Mouse (Mus musculus): Measurements from ENCODE around the gene Abcb9. TPM values are rescaled to one million over a fixed set of nuclear protein-coding genes. Genes with fewer than 3 reads are reported as not detected.

The Abcb9 gene
- total RNA-seq (2021), result 10 to 100 TPM; 55.0 to 57.3 TPM
- long read RNA-seq, experiment 1, transcript Abcb9-201 (12 exons, 3,661 nt), result major isoform, 84 of 123 reads
- long read RNA-seq, experiment 1, partial matches to known transcripts, result 22 of 123 reads
- long read RNA-seq, experiment 1, other reads (novel, unspliced or antisense), result 16 of 123 reads
- long read RNA-seq, experiment 2, transcript Abcb9-201 (12 exons, 3,661 nt), result major isoform, 50 of 106 reads
- long read RNA-seq, experiment 2, partial matches to known transcripts, result 35 of 106 reads
- long read RNA-seq, experiment 2, other reads (novel, unspliced or antisense), result 19 of 106 reads

GRCm38 (mm10) chr5:124095596-124096232 lies at the start of gene Abcb9:
Gene Abcb9, minus strand, starts transcription at chr5:124095798.
- DNase-seq (ENCODE audit: extremely low spot score in 1 of 2, low spot score in 2 of 2), result peak; percentile 96 to 97
- Histone ChIP-seq H3K4me3 (peak within 1 kb of the TSS; percentile 57), H3K27ac (peak within 1 kb of the TSS; percentile 95)
- intact Hi-C loops (cut with DNase I), result no loop called here
- no peak for TF ChIP-seq CTCF (IDR thresholded peaks at IDR 0.05)

GRCm38 (mm10) chr5:124138066-124138465 lies 42.5 kb upstream of the Abcb9 start:
- no peak for DNase-seq (ENCODE audit: extremely low spot score in 1 of 2, low spot score in 2 of 2)
- no peak for TF ChIP-seq CTCF (IDR thresholded peaks at IDR 0.05)
- H3K27ac ChIP-seq, result no peak overlapping the region
- H3K4me3 ChIP-seq, result no peak overlapping the region
- intact Hi-C loops (cut with DNase I), result no loop called here

GRCm38 (mm10) chr5:124134261-124134660 lies 38.7 kb upstream of the Abcb9 start:
- intact Hi-C loops (cut with DNase I), result no loop called here
- H3K4me3 ChIP-seq, result no peak overlapping the region
- TF ChIP-seq CTCF (IDR thresholded peaks at IDR 0.05), result no peak
- no peak overlapping the region for H3K27ac ChIP-seq
- DNase-seq (ENCODE audit: extremely low spot score in 1 of 2, low spot score in 2 of 2), result no peak

GRCm38 (mm10) chr5:124125093-124125492 lies 29.5 kb upstream of the Abcb9 start:
- no peak overlapping the region for H3K27ac ChIP-seq
- TF ChIP-seq CTCF (IDR thresholded peaks at IDR 0.05), result no peak
- no peak overlapping the region for H3K4me3 ChIP-seq
- DNase-seq (ENCODE audit: extremely low spot score in 1 of 2, low spot score in 2 of 2), result no peak
- intact Hi-C loops (cut with DNase I), result no loop called here

GRCm38 (mm10) chr5:124122357-124122756 lies 26.8 kb upstream of the Abcb9 start:
- no peak for TF ChIP-seq CTCF (IDR thresholded peaks at IDR 0.05)
- Histone ChIP-seq H3K4me3 (no peak overlapping the region), H3K27ac (no peak overlapping the region)
- intact Hi-C loops (cut with DNase I), result no loop called here
- no peak for DNase-seq (ENCODE audit: extremely low spot score in 1 of 2, low spot score in 2 of 2)

GRCm38 (mm10) chr5:124119204-124119603 lies 23.6 kb upstream of the Abcb9 start:
- intact Hi-C loops (cut with DNase I), result no loop called here
- DNase-seq (ENCODE audit: extremely low spot score in 1 of 2, low spot score in 2 of 2), result no peak
- TF ChIP-seq CTCF (IDR thresholded peaks at IDR 0.05), result no peak
- H3K27ac ChIP-seq, result no peak overlapping the region; the same call in 1 of the 2 replicates
- H3K4me3 ChIP-seq, result no peak overlapping the region

- TF ChIP-seq CTCF (IDR thresholded peaks at IDR 0.05), result no peak
- intact Hi-C loops (cut with DNase I), result no loop called here
- Histone ChIP-seq H3K4me3 (peak within 1 kb of the TSS; percentile 90), H3K27ac (peak within 1 kb of the TSS; percentile 92)
- peak; percentile 75 to 79 for DNase-seq (ENCODE audit: extremely low spot score in 1 of 2, low spot score in 2 of 2)
These were observed 20.6 kb upstream of the Abcb9 start, which contains the start of gene Arl6ip4 for GRCm38 (mm10) chr5:124115990-124116845. Gene Arl6ip4, plus strand, starts transcription at chr5:124116089.

- peak overlapping the region; percentile 92 for H3K27ac ChIP-seq
- no peak for TF ChIP-seq CTCF (IDR thresholded peaks at IDR 0.05)
- H3K4me3 ChIP-seq, result peak overlapping the region; percentile 90
- intact Hi-C loops (cut with DNase I), result no loop called here
- no peak for DNase-seq (ENCODE audit: extremely low spot score in 1 of 2, low spot score in 2 of 2)
These were observed 19.9 kb upstream of the Abcb9 start for GRCm38 (mm10) chr5:124115531-124115930.

GRCm38 (mm10) chr5:124114276-124115025 lies 18.9 kb upstream of the Abcb9 start:
- H3K4me3 ChIP-seq, result no peak overlapping the region
- intact Hi-C loops (cut with DNase I), result no loop called here
- H3K27ac ChIP-seq, result no peak overlapping the region
- DNase-seq (ENCODE audit: extremely low spot score in 1 of 2, low spot score in 2 of 2), result no peak
- TF ChIP-seq CTCF (IDR thresholded peaks at IDR 0.05), result no peak

- DNase-seq (ENCODE audit: extremely low spot score in 1 of 2, low spot score in 2 of 2), result peak in 1 of 2 experiments; percentile 68
- peak overlapping the region; percentile 84 for H3K4me3 ChIP-seq
- TF ChIP-seq CTCF (IDR thresholded peaks at IDR 0.05), result peak; percentile 59
- H3K27ac ChIP-seq, result peak overlapping the region; percentile 95
- intact Hi-C loops (cut with DNase I), result no loop called here
These were observed 17.4 kb upstream of the Abcb9 start for GRCm38 (mm10) chr5:124113030-124113429.

GRCm38 (mm10) chr5:124112531-124112930 lies 16.9 kb upstream of the Abcb9 start:
- no peak for TF ChIP-seq CTCF (IDR thresholded peaks at IDR 0.05)
- peak overlapping the region; percentile 84 for H3K4me3 ChIP-seq
- H3K27ac ChIP-seq, result peak overlapping the region; percentile 95
- intact Hi-C loops (cut with DNase I), result no loop called here
- DNase-seq (ENCODE audit: extremely low spot score in 1 of 2, low spot score in 2 of 2), result no peak

Measured in left cerebral cortex, adult 2 months (tissue).